Mouse (Mus musculus): ENCODE data around the gene Elovl7.
A peak's percentile ranks its signal among the peaks of the same experiment; 100 is the strongest.

Elovl7 gene

DNA sequence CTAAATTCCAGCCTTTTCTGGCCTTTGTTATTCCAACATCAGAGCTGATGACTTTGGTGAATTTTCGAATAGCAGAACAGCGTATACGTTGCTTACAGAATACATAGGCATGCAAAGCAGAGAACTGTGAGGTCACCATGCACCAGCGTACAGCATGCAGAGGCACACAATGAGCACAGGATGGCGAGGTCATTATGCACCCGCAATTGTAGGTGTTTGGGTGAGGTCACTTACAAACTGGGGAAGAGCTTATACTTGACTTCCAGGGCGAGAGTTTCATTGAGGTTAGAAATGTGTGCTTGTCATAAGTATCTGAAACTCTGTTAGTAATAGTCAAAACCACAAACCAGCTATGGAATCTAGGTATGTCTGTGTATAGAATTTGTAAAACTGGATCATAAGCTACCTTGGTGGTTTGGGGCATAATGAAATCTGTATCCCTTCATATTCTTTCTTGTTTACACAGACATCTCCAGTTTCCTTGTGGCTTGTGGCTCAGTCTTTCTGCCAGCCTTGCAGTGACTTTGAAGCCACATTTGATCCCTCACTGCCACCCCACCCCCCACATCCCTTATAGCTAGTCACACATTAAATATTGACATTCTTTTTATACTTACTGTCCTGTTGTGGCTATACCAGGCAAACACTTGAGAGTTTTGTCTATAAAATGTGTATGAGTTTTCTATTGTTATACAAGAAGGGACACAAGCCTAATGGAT is 88.9 kb downstream of the Elovl7 start:
- DNase-seq (ENCODE audit: low spot score), result no peak

DNA sequence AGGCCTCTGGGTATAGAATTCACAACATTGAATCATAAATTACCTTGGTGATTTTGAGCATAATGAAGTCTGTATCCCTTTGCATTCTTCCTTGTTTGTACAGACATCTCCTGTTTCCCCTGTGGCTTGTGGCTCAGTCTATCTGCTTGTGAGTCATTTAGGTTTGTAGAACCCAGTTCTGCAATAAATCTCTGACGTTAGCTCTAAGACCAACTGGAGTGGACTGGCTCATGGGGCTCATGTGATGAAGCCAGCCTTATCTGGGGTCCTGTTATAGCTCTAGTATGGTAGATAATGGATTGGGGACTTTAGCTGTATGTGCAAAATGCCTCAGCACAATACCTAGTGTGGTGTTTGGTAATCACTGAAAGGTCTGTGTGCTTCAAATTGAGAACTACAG is 89.6 kb downstream of the Elovl7 start:
- no peak for DNase-seq (ENCODE audit: low spot score)

DNA sequence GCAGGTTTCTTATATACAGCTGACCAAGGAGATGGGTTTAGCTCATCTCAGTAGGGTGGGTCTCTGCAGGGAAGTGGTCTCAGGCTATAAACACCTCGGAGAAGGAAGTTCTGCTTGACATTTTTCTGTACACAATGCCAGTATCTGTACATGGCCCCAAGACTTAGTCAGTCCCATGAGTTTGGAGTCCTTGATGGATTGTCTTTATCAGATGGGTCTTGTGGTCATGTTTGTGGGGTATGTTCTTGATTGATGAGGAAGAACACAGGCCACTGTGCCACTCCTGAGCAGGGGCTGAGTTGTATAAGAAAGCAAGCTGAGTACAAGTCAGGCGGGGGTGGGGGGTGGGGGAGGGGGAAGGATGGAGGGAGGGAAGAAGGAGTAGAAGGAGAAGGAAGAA is 90.5 kb downstream of the Elovl7 start:
- no peak for DNase-seq (ENCODE audit: low spot score)

DNA sequence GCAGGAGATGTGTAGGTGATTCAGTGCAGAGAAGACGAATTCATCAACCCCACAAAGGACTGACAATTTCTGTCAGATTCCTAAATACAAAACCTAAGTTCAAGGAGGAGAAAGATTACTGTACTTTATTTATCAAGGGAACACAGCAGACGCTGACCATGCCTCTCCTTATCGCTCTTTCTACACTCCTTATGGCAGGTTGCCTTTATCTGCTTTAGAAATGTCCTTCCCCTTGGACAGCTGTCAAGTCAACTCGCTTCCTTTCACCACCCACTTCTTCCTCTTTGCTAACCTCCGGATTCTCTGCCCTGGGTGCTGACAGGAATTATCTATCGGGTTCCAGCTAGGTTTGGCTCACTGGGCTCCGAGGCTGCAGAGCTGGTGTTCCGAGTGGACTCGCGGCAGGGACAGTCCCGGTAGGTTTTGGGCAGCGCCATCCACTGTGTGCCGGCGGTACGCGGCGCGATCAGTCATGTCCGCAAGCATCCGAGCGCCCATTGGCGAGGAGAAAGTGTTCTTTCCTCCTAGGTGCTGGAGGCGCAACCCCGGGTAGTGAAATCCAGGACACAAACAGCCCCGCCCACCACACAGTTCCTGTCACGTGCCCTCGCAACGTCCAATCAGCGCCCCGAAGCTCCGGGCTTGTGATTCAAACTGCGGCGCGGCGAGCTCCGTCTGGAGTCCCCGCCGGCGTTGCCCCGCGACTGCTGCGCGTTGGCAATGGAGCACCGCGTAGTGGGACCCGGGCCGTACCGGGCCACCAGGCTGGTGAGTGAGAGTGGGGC is 101.7 kb downstream of the Elovl7 start, which contains the start of gene Depdc1b:
TSS of gene Depdc1b (plus strand) at position 631 of the 785 bp plus-strand sequence.
- peak; percentile 96 for DNase-seq (ENCODE audit: low spot score)

GRCm38 (mm10) chr13:108316487-108316903 is 102.3 kb downstream of the Elovl7 start:
- DNase-seq (ENCODE audit: low spot score), result peak; percentile 55

DNA sequence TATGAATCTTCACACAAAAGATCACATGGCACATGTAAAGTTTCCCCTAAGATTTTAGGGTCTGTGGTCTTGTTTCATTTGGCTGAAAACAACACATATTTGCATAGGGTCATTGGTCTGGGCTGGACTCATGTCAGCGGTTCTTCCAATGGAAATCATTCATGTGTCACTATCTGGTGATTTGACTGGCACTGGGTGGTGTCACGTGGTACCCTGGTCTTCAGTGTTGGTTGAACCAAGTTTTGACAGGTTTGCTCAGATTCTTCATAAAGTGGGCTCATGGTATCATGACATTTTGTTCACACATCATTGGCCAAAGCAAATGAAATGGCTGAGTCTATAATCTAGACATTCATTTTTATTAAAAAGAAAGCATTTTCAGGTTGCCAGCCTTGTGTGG is 103.2 kb downstream of the Elovl7 start:
- DNase-seq (ENCODE audit: low spot score), result no peak

GRCm38 (mm10) chr13:108319028-108319427 is 104.8 kb downstream of the Elovl7 start:
- no peak for DNase-seq (ENCODE audit: low spot score)

GRCm38 (mm10) chr13:108320216-108320615 is 106.0 kb downstream of the Elovl7 start:
- no peak for DNase-seq (ENCODE audit: low spot score)

- no peak for DNase-seq (ENCODE audit: low spot score)
Observed at GRCm38 (mm10) chr13:108322466-108322865, 108.3 kb downstream of the Elovl7 start.

DNA sequence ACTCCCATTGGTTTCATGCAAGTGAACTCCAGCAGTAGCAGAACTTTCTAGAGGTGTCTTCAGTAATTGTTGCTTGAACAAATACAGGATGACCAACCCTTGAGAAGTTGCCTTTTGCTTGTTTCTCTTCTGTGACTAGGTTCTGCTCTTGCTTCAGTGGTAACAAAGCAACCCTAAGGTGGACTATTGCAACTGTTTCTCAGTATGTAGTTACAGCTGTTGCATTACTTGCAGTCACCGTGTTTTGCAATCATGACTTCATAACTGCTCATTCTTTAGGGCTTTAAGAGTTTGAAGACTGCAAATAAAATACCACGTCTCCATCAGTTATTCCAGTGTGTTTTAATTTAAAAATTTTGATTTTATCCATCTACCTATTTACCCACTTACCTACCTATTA is 109.1 kb downstream of the Elovl7 start:
- no peak for DNase-seq (ENCODE audit: low spot score)

- no peak for DNase-seq (ENCODE audit: low spot score)
Observed at GRCm38 (mm10) chr13:108323866-108324829, 109.9 kb downstream of the Elovl7 start.

GRCm38 (mm10) chr13:108325871-108326270 is 111.7 kb downstream of the Elovl7 start:
- DNase-seq (ENCODE audit: low spot score), result no peak

- DNase-seq (ENCODE audit: low spot score), result no peak
Observed at GRCm38 (mm10) chr13:108326351-108326750, 112.1 kb downstream of the Elovl7 start.

GRCm38 (mm10) chr13:108327047-108327446 is 112.8 kb downstream of the Elovl7 start:
- no peak for DNase-seq (ENCODE audit: low spot score)

- no peak for DNase-seq (ENCODE audit: low spot score)
Observed at GRCm38 (mm10) chr13:108328406-108329180, 114.4 kb downstream of the Elovl7 start.

- peak; percentile 73 for DNase-seq (ENCODE audit: low spot score)
Observed at GRCm38 (mm10) chr13:108329693-108330092, 115.5 kb downstream of the Elovl7 start.
